Mouse (Mus musculus) intestine, postnatal 0 days (tissue): ENCODE data around the gene Polr1d. TPM values are rescaled to one million over a fixed set of nuclear protein-coding genes. Genes with fewer than 3 reads are reported as not detected.

ENCODE experiments used
- ATAC-seq: fragments of 200-750 bp; cut with Nextera tagmentation; 2 replicates; pipeline ENCODE4 v1.8.0; 2017; ENCODE audit warnings: mild to moderate bottlenecking, moderate TSS enrichment, moderate library complexity
- H3K27ac ChIP-seq: fragments of 300-500 bp; sonication (generic); 2 replicates; pipeline ENCODE4 v1.5.1; 2014; ENCODE audit warnings: mild to moderate bottlenecking, low read depth, low read length, moderate library complexity
- H3K27me3 ChIP-seq: fragments of 300-500 bp; sonication (generic); replicated peaks from 2 replicates; pipeline ENCODE4 v1.6.1; 2014; ENCODE audit warnings: low read length, mixed read lengths; ENCODE audit not compliant: control insufficient read depth, insufficient read depth
- H3K36me3 ChIP-seq: fragments of 300-500 bp; sonication (generic); 2 replicates; pipeline ENCODE4 v1.6.1; 2014; ENCODE audit warnings: mild to moderate bottlenecking, moderate library complexity; ENCODE audit not compliant: control insufficient read depth, insufficient read depth
- H3K4me1 ChIP-seq: fragments of 300-500 bp; sonication (generic); replicated peaks from 2 replicates; pipeline ENCODE4 v1.6.1; 2014; ENCODE audit warnings: antibody characterized with exemption, low read length, mixed read lengths; ENCODE audit not compliant: control insufficient read depth, insufficient read depth
- H3K4me2 ChIP-seq: fragments of 300-500 bp; sonication (generic); replicated peaks from 2 replicates; pipeline ENCODE4 v1.6.1; 2014; ENCODE audit warnings: low read depth, mild to moderate bottlenecking, moderate library complexity
- H3K4me3 ChIP-seq: fragments of 300-500 bp; sonication (generic); 2 replicates; pipeline ENCODE4 v1.5.1; 2014; ENCODE audit warnings: low read depth, low read length
- H3K9ac ChIP-seq: fragments of 300-500 bp; sonication (generic); 2 replicates; pipeline ENCODE4 v1.6.1; 2014; ENCODE audit warnings: mild to moderate bottlenecking, low read depth, low read length
- H3K9me3 ChIP-seq: fragments of 300-500 bp; sonication (generic); 2 replicates; pipeline ENCODE4 v1.6.1; 2016; ENCODE audit warnings: mixed run types; ENCODE audit not compliant: control insufficient read depth
- CTCF ChIP-seq: sonication (generic); IDR thresholded peaks from 2 replicates; pipeline ENCODE4 v1.5.1; 2016; ENCODE audit warnings: low read depth, mild to moderate bottlenecking, control low read depth, antibody characterized with exemption, moderate library complexity
- WGBS: fragments of 180-500 bp; shearing (Covaris S2); extraction: QIAGEN DNeasy Blood & Tissue Kit; methylation state at CpG from one replicate; pipeline ENCODE4 v1.1.7; 2014; 5-methylcytosine and 5-hydroxymethylcytosine counted together
- polyA plus RNA-seq: library from polyadenylated mRNA; unstranded; fragments of >200 nt; fragmentation: Nextera tagmentation; extraction: Ambion mirVana; gene quantifications from 2 replicates; pipeline ENCODE4 v1.2.1, GENCODE M21; 2015

The Polr1d gene
- polyA plus RNA-seq, 1 experiment from 2014 or later = 116 TPM

DNA sequence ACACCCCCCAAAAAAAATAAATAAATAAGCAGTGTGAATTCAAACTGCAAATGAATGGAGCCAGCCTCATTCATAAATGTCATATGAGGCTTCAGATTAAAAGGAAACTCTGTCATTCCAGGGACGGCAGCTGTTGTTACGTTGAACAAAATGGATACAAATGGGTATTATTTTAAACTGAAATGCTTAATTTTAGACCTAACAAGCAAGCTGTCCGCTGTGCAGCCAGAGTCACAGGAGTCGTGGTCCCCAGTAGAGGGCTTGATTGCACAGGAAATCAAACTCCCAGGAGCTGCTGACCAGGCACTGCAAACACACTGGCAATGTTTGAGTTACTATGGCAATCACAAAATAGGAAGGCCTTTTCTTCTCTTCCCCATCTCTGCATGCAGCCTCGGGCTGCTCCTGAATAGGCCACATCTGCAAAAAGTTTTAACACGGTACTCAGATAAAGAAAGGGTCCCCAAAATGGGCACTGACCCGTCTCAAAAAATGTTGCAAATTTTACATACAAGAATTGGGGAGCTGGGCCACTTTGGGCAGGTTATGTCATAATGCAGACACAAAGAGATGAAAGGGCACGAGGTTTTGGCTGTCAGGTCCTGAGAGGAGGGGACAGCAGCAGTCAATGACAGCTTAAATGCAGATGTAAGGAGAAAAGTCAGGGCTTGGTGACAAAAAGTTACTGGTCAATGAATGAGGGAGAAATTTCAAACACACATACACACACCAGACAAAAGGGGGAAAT is 57.7 kb downstream of the Polr1d start:
- TF ChIP-seq CTCF = no peak
- no peak for ATAC-seq
- H3K27me3 ChIP-seq = no peaks in the 10 kb centered on the region; the same call in 1 of the 2 replicates
- no peak overlapping the region for H3K27ac ChIP-seq
- no peaks in the 10 kb centered on the region for H3K36me3 ChIP-seq
- H3K4me1 ChIP-seq = no peaks in the 10 kb centered on the region
- no peak overlapping the region for H3K4me3 ChIP-seq
- no peak overlapping the region for H3K9ac ChIP-seq
- H3K4me2 ChIP-seq = no peak overlapping the region
- no peaks in the 10 kb centered on the region for H3K9me3 ChIP-seq
- WGBS = 46% methylated on average over 8 of the region's 8 CpGs

DNA sequence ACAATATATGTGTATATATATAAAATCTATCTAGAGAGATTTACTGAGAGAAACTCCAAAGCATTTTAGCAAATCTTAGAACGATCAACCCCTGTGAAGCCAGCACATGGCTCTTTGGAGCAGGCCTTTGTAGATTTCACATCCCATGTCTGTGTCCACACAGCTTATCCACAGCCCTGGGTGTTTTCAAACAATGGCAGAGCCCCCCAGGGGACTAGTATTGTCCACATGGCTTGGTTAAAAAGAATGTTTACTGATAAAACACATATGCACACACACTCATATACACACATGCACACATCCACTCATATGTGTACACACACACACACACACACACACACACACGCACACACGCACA is 58.2 kb downstream of the Polr1d start:
- TF ChIP-seq CTCF = no peak
- Histone ChIP-seq H3K4me1 (no peaks in the 10 kb centered on the region), H3K27ac (no peak overlapping the region), H3K9ac (no peak overlapping the region), H3K27me3 (no peaks in the 10 kb centered on the region; the same call in 1 of the 2 replicates), H3K4me3 (no peak overlapping the region), H3K36me3 (no peaks in the 10 kb centered on the region), H3K9me3 (no peaks in the 10 kb centered on the region), H3K4me2 (no peak overlapping the region)
- no peak for ATAC-seq
- WGBS = 97% methylated on average over 3 of the region's 3 CpGs

DNA sequence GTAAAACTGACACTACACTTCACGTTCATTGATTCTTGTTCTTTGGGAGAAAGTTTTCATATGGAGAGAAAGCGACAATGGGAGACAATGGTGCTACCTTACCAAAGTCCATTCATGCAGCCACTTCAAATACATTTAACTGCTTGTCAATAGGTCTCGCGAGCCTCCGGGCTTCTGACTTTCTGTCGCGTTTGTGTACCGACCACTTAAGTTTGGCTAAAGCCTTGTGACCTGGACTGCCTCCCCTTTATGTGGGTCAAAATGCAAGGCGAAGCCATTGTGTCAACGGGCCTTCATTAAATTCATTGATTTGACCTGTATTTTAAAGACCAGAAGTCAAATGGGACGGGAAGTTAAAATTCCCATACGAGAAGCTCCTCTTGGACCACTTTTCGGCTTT is 59.1 kb downstream of the Polr1d start:
- no peak overlapping the region for H3K4me3 ChIP-seq
- H3K36me3 ChIP-seq = no peaks in the 10 kb centered on the region
- no peak overlapping the region for H3K9ac ChIP-seq
- H3K9me3 ChIP-seq = no peaks in the 10 kb centered on the region
- no peak for TF ChIP-seq CTCF
- ATAC-seq = no peak
- H3K4me1 ChIP-seq = no peaks in the 10 kb centered on the region
- no peaks in the 10 kb centered on the region; the same call in 1 of the 2 replicates for H3K27me3 ChIP-seq
- 57% methylated on average over 13 of the region's 13 CpGs for WGBS
- H3K4me2 ChIP-seq = no peak overlapping the region
- H3K27ac ChIP-seq = no peak overlapping the region

DNA sequence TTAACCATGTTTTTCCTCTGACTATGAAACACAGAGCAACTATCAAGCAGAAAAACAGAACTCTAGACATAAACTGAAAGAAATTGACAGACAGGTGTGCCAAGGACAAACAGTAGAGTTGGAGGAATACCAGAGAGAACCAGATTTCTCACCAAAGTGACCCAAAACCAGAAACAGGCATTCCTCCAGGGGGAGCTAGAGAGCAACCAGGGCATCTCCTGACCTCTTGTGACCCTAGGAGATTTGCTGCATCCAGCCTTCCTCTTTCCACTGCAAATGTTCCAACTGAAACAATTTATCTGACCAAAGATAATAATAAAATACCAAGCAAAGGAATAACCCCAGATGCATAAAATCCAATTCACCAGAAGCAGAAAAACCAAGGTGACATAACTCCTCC is 70.5 kb downstream of the Polr1d start:
- no peaks in the 10 kb centered on the region for H3K4me1 ChIP-seq
- no peak overlapping the region for H3K9ac ChIP-seq
- TF ChIP-seq CTCF = peak; percentile 53
- H3K9me3 ChIP-seq = 0 out of 2 replicates have a peak, but pooled peaks cover 2% of the 10 kb centered on the region
- no peaks in the 10 kb centered on the region for H3K27me3 ChIP-seq
- H3K4me2 ChIP-seq = no peak overlapping the region
- ATAC-seq = no peak
- no peaks in the 10 kb centered on the region for H3K36me3 ChIP-seq
- no peak overlapping the region for H3K4me3 ChIP-seq
- no peak overlapping the region for H3K27ac ChIP-seq

DNA sequence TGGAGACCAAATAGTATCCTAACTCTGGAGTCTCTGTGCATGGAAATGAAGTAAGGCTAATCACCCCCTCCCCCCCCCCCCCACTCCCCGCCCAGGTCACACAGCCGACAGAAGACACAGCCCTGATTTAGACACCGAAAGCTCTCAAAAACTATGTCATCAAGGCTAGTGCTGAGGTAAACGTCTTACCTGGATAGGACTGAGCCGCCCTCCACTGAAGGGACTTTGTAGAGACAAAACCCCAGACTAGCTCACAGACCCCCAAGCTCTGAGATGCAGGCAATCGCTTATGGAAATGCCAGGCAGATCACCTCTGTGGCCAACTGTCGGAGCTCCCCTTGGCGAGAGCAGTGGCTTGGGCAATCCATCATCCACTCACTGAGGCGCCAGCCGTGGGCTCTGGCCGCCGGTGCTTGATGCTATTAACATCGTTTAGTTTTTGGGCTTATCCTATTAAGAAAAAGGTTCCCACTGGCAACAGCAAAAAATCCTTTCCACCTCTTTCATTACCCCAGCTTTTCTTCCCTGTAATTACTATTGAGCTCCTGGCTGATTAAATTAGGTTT is 78.0 kb downstream of the Polr1d start:
- TF ChIP-seq CTCF = no peak
- no peaks in the 10 kb centered on the region for H3K9me3 ChIP-seq
- ATAC-seq = no peak
- WGBS = 21% methylated on average over 13 of the region's 13 CpGs
- H3K27ac ChIP-seq = no peak overlapping the region
- no peaks in the 10 kb centered on the region for H3K36me3 ChIP-seq
- H3K27me3 ChIP-seq = no peaks in the 10 kb centered on the region
- no peak overlapping the region for H3K4me2 ChIP-seq
- no peaks in the 10 kb centered on the region for H3K4me1 ChIP-seq
- no peak overlapping the region for H3K4me3 ChIP-seq
- H3K9ac ChIP-seq = no peak overlapping the region

DNA sequence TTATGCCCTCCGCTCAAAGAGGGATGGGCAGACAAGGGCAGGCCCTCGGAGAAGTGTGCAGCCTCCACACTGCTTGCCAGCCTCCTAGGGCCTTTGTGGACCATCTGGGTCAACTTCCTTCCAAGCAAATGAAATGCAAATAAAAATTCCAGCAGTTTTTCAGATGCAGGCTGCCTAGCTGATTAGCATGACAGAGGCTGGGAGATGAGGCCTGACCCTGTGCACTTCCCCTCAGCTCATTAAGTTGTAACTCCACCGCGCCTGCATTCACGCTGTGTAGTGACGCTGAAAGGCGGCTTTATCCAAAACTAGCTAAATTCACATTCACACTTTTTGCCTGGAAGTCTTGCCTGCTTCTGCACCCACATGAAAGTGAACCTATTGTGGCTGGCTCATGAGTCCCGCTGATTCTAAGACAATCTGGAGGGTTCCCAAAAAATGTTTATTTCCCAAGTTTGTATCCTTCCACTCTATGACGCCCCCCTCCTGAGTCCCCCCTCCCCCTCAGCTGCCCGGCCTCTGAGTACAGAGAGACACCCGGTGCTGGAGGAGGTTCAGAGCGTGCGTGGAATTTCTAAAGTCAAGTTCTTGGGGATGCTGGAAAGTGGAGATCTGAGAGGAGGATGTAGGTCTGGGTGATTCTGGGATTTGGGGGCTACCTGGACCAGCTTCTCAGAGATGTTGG is 78.7 kb downstream of the Polr1d start:
- no peak overlapping the region for H3K4me2 ChIP-seq
- ATAC-seq = no peak
- H3K36me3 ChIP-seq = no peaks in the 10 kb centered on the region
- H3K4me1 ChIP-seq = no peaks in the 10 kb centered on the region
- no peak overlapping the region for H3K4me3 ChIP-seq
- no peaks in the 10 kb centered on the region for H3K27me3 ChIP-seq
- TF ChIP-seq CTCF = no peak
- 45% methylated on average over 13 of the region's 13 CpGs for WGBS
- H3K9me3 ChIP-seq = no peaks in the 10 kb centered on the region
- no peak overlapping the region for H3K27ac ChIP-seq
- no peak overlapping the region for H3K9ac ChIP-seq
